Mouse (Mus musculus) naive thymus-derived CD4-positive, alpha-beta T cell, adult 2 months (primary cell): ENCODE measurements around the gene Huwe1.

ENCODE experiments used
- DNase-seq: peaks from one replicate; pipeline ENCODE4 v3.0.0-alpha.2; 2011; ENCODE audit warnings: low read depth

Gene Huwe1

GRCm38 (mm10) chrX:151800701-151801511, at the start of gene Huwe1:
Gene Huwe1 (plus strand): TSS chrX:151800807.
- DNase-seq = peak; percentile 74

GRCm38 (mm10) chrX:151780348-151780747, 20.3 kb upstream of the Huwe1 start:
- DNase-seq = peak; percentile 14

GRCm38 (mm10) chrX:151782939-151783338, 17.7 kb upstream of the Huwe1 start:
- no peak for DNase-seq

GRCm38 (mm10) chrX:151792766-151793165, 7.8 kb upstream of the Huwe1 start:
- no peak for DNase-seq

- no peak for DNase-seq
Measured at GRCm38 (mm10) chrX:151797970-151798369, 2.6 kb upstream of the Huwe1 start.

GRCm38 (mm10) chrX:151802328-151802955, 1.8 kb downstream of the Huwe1 start:
- no peak for DNase-seq

GRCm38 (mm10) chrX:151802956-151803776, 2.6 kb downstream of the Huwe1 start:
- DNase-seq = peak; percentile 97

- DNase-seq = no peak
Measured at GRCm38 (mm10) chrX:151803777-151804101, 3.1 kb downstream of the Huwe1 start.

GRCm38 (mm10) chrX:151804388-151804787, 3.8 kb downstream of the Huwe1 start:
- no peak for DNase-seq

GRCm38 (mm10) chrX:151811481-151811880, 10.9 kb downstream of the Huwe1 start:
- no peak for DNase-seq

GRCm38 (mm10) chrX:151813656-151814055, 13.0 kb downstream of the Huwe1 start:
- DNase-seq = no peak

GRCm38 (mm10) chrX:151817712-151818111, 17.1 kb downstream of the Huwe1 start:
- DNase-seq = no peak

- DNase-seq = no peak
Measured at GRCm38 (mm10) chrX:151828971-151829370, 28.4 kb downstream of the Huwe1 start.

- no peak for DNase-seq
Measured at GRCm38 (mm10) chrX:151831260-151831659, 30.7 kb downstream of the Huwe1 start.

- no peak for DNase-seq
Measured at GRCm38 (mm10) chrX:151832982-151833381, 32.4 kb downstream of the Huwe1 start.

- DNase-seq = no peak
Measured at GRCm38 (mm10) chrX:151859436-151859835, 58.8 kb downstream of the Huwe1 start.

- DNase-seq = no peak
Measured at GRCm38 (mm10) chrX:151910692-151911091, 110.1 kb downstream of the Huwe1 start.

GRCm38 (mm10) chrX:151912267-151912666, 111.7 kb downstream of the Huwe1 start:
- DNase-seq = no peak

GRCm38 (mm10) chrX:151929390-151929789, 128.8 kb downstream of the Huwe1 start:
- no peak for DNase-seq

GRCm38 (mm10) chrX:151938852-151939251, 138.2 kb downstream of the Huwe1 start:
- DNase-seq = no peak

- peak; percentile 28 for DNase-seq
Measured at GRCm38 (mm10) chrX:151946986-151947385, 146.4 kb downstream of the Huwe1 start.

- no peak for DNase-seq
Measured at GRCm38 (mm10) chrX:151947781-151948180, 147.2 kb downstream of the Huwe1 start.

- DNase-seq = no peak
Measured at GRCm38 (mm10) chrX:151950231-151950630, 149.6 kb downstream of the Huwe1 start.
